ENCODE assay signal across 12 mouse cellular contexts in genomic region chr10:40844546-40844945, GRCm38 (mm10). TPM values are rescaled to one million over a fixed set of nuclear protein-coding genes. Genes with fewer than 3 reads are reported as not detected.
DNase-seq lines count a peak whose midpoint lies in the region; ATAC-seq and TF ChIP-seq lines count a peak whose summit lies in the region.
"Had no signal": no experiment of that assay in that cellular context is flagged by ENCODE, and none has a peak within 500 bp of the region (broad histone marks: within the 10 kb centered on the region; RNA-seq: fewer than 3 reads in every experiment).

No protein-coding gene starts in this region.

- H3K4me3 ChIP-seq in midbrain, embryonic 15.5 days = no peak overlapping the region
- H3K4me3 ChIP-seq in midbrain, postnatal 0 days (ENCODE audit: low read depth, low read length) = no peak overlapping the region
- no peak overlapping the region for H3K4me3 ChIP-seq in hindbrain, embryonic 12.5 days
- H3K4me3 ChIP-seq in neural tube, embryonic 14.5 days (ENCODE audit: low read depth, low read length) = no peak overlapping the region

- WGBS in midbrain, embryonic 15.5 days = 77% methylated on average over 10 of the region's 10 CpGs
- WGBS in midbrain, postnatal 0 days = 66% methylated on average over 10 of the region's 10 CpGs
- WGBS in hindbrain, embryonic 12.5 days = 83% methylated on average over 10 of the region's 10 CpGs
- 65% methylated on average over 10 of the region's 10 CpGs for WGBS in neural tube, embryonic 14.5 days

- H3K4me1 ChIP-seq in midbrain, embryonic 15.5 days = peaks cover 6% of the 10 kb centered on the region; the same call in 1 of the 2 replicates
- H3K4me1 ChIP-seq in midbrain, postnatal 0 days (ENCODE audit: insufficient read depth, low read length) = no peaks in the 10 kb centered on the region
- H3K4me1 ChIP-seq in hindbrain, embryonic 12.5 days = no peaks in the 10 kb centered on the region
- peaks cover 9% of the 10 kb centered on the region; the same call in 1 of the 2 replicates for H3K4me1 ChIP-seq in neural tube, embryonic 14.5 days (ENCODE audit: control insufficient read depth, insufficient read depth, low read length)

- no peak for TF ChIP-seq CTCF in midbrain, postnatal 0 days (IDR thresholded peaks at IDR 0.05)

- no peaks in the 10 kb centered on the region for H3K9me3 ChIP-seq in midbrain, embryonic 15.5 days
- no peaks in the 10 kb centered on the region for H3K9me3 ChIP-seq in midbrain, postnatal 0 days (ENCODE audit: low read length)
- H3K9me3 ChIP-seq in hindbrain, embryonic 12.5 days (replicated peaks) = no peaks in the 10 kb centered on the region
- H3K9me3 ChIP-seq in neural tube, embryonic 14.5 days (ENCODE audit: control insufficient read depth, low read length) = no peaks in the 10 kb centered on the region

- peak; percentile 38 for ATAC-seq in frontal cortex, adult (ENCODE audit: low TSS enrichment)
- no peak for ATAC-seq in midbrain, embryonic 15.5 days (replicated peaks)
- no peak for ATAC-seq in midbrain, postnatal 0 days (ENCODE audit: low FRiP score)
- no peak for ATAC-seq in hindbrain, embryonic 12.5 days (ENCODE audit: low FRiP score)
- peak; percentile 85; the same call in 1 of the 2 replicates for ATAC-seq in neural tube, embryonic 14.5 days (ENCODE audit: low read depth)
- ATAC-seq: Patski had no signal

- no peak overlapping the region for H3K9ac ChIP-seq in midbrain, embryonic 15.5 days
- no peak overlapping the region for H3K9ac ChIP-seq in midbrain, postnatal 0 days (replicated peaks; ENCODE audit: low read length, poor library complexity, severe bottlenecking)
- H3K9ac ChIP-seq in hindbrain, embryonic 12.5 days = no peak overlapping the region
- no peak overlapping the region for H3K9ac ChIP-seq in neural tube, embryonic 14.5 days (replicated peaks; ENCODE audit: low read depth, low read length)

- peaks cover 16% of the 10 kb centered on the region for H3K36me3 ChIP-seq in midbrain, embryonic 15.5 days (replicated peaks)
- H3K36me3 ChIP-seq in midbrain, postnatal 0 days (ENCODE audit: insufficient read depth, low read length) = peaks cover 30% of the 10 kb centered on the region
- H3K36me3 ChIP-seq in hindbrain, embryonic 12.5 days = peaks cover 41% of the 10 kb centered on the region
- H3K36me3 ChIP-seq in neural tube, embryonic 14.5 days (ENCODE audit: control insufficient read depth, insufficient read depth, low read length) = peaks cover 18% of the 10 kb centered on the region

- no peak overlapping the region for H3K4me2 ChIP-seq in midbrain, embryonic 15.5 days
- no peak overlapping the region for H3K4me2 ChIP-seq in midbrain, postnatal 0 days (ENCODE audit: low read depth, low read length, poor library complexity, severe bottlenecking)
- no peak overlapping the region for H3K4me2 ChIP-seq in hindbrain, embryonic 12.5 days (replicated peaks)
- peak overlapping the region; percentile 16; the same call in 1 of the 2 replicates for H3K4me2 ChIP-seq in neural tube, embryonic 14.5 days (ENCODE audit: low read depth, low read length)

- H3K27ac ChIP-seq in midbrain, embryonic 15.5 days = peak overlapping the region; percentile 21
- no peak overlapping the region for H3K27ac ChIP-seq in midbrain, postnatal 0 days (ENCODE audit: low read depth, low read length)
- H3K27ac ChIP-seq in hindbrain, embryonic 12.5 days = peak overlapping the region; percentile 9; the same call in 1 of the 2 replicates
- H3K27ac ChIP-seq in neural tube, embryonic 14.5 days (ENCODE audit: low read depth, low read length) = peak overlapping the region; percentile 75

- DNase-seq in frontal cortex, postnatal 10 days (ENCODE audit: low spot score in 2 of 2) = no peak
- DNase-seq in midbrain, postnatal 0 days (ENCODE audit: low spot score) = no peak
- no peak for DNase-seq in cerebellum, postnatal 25 days
- DNase-seq in layer of hippocampus, postnatal 25 days (ENCODE audit: extremely low spot score in 1 of 2, low spot score in 1 of 2) = no peak
- DNase-seq: adrenal gland, adult 8-10 months; cerebellum, adult 9-11 months had no signal

- H3K27me3 ChIP-seq in midbrain, embryonic 15.5 days (replicated peaks) = no peaks in the 10 kb centered on the region
- no peaks in the 10 kb centered on the region for H3K27me3 ChIP-seq in midbrain, postnatal 0 days (ENCODE audit: insufficient read depth, low read length)
- no peaks in the 10 kb centered on the region for H3K27me3 ChIP-seq in hindbrain, embryonic 12.5 days
- H3K27me3 ChIP-seq in neural tube, embryonic 14.5 days (ENCODE audit: control insufficient read depth, insufficient read depth, low read length) = no peaks in the 10 kb centered on the region
- H3K27me3 ChIP-seq: Patski had no signal

RNA-seq across cellular contexts. Expression of gene Cdc40, which starts 38.6 kb away (rescaled TPM):
- polyA plus RNA-seq in midbrain, embryonic 15.5 days (2015; fragmentation: Nextera tagmentation; extraction: Ambion mirVana) = 22.0 and 23.6 TPM in 2 replicates
- 19.8 and 20.0 TPM in 2 replicates for total RNA-seq in midbrain, postnatal 0 days (2014; rRNA removed)
- 12.7 and 13.7 TPM in 2 replicates for polyA plus RNA-seq in midbrain, postnatal 0 days (2015; fragmentation: Nextera tagmentation; extraction: Ambion mirVana)
- 32.1 and 32.4 TPM in 2 replicates for polyA plus RNA-seq in hindbrain, embryonic 12.5 days (2016; fragmentation: Nextera tagmentation; extraction: Ambion mirVana)
- 26.5 and 29.7 TPM in 2 replicates for polyA plus RNA-seq in neural tube, embryonic 14.5 days (2014; fragmentation: Nextera tagmentation; extraction: Ambion mirVana)
- total RNA-seq in layer of hippocampus, postnatal 25 days (2021) = 10 to 100 TPM; 48.4 to 66.4 TPM

RNA-seq across cellular contexts. Expression of gene Wasf1, which starts 38.7 kb away (rescaled TPM):
- polyA plus RNA-seq in midbrain, embryonic 15.5 days (2015; fragmentation: Nextera tagmentation; extraction: Ambion mirVana) = 122 and 125 TPM in 2 replicates
- 28.4 and 30.4 TPM in 2 replicates for total RNA-seq in midbrain, postnatal 0 days (2014; rRNA removed)
- 150 and 155 TPM in 2 replicates for polyA plus RNA-seq in midbrain, postnatal 0 days (2015; fragmentation: Nextera tagmentation; extraction: Ambion mirVana)
- 70.5 and 77.3 TPM in 2 replicates for polyA plus RNA-seq in hindbrain, embryonic 12.5 days (2016; fragmentation: Nextera tagmentation; extraction: Ambion mirVana)
- polyA plus RNA-seq in neural tube, embryonic 14.5 days (2014; fragmentation: Nextera tagmentation; extraction: Ambion mirVana) = 112 and 122 TPM in 2 replicates
- total RNA-seq in layer of hippocampus, postnatal 25 days (2021) = 100 to 1,000 TPM; 394 to 449 TPM
- total RNA-seq: megakaryocyte, adult 5-6 weeks had no signal

Comparison
In these comparisons a context has a peak if more than half of its experiments do, and no peak if none do; other contexts are left out.
1. ATAC-seq: peak in frontal cortex, adult (single experiment) and neural tube, embryonic 14.5 days (single experiment); none in midbrain, embryonic 15.5 days (single experiment), midbrain, postnatal 0 days (single experiment) and hindbrain, embryonic 12.5 days (single experiment).